Mouse (Mus musculus): ENCODE measurements at regions not wholly inside any gene's neighbourhood (a gene's known extent, or its start where the extent isn't known, plus 50 kb on each side); places are given as distances from the start of the nearest gene placed in this dataset.

DNA sequence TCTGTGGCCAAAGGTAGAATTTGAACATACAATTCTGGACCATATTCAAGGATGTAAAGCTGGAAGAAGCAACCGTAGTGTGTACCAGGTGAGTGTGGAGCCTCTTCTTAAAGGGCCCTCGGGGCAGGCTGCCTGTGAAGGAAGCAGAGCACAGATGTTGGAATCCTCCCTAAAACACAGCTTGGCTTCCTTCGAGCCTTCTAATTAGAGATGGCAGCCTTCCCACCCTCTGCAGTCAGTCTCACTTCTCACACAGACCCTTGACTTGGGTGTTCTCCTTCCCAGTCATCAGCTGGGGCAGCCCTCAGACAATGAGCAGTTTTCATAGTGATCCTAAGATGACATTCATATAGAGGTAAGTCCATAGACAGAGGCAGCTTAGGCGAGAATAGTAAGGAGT, 371.7 kb upstream of the Gm10131 start:
- TF ChIP-seq CTCF (IDR thresholded peaks at IDR 0.05; ENCODE audit: control insufficient read depth, insufficient read depth, insufficient read length) (no peak), MYOD1 (IDR thresholded peaks at IDR 0.05; ENCODE audit: control insufficient read depth, insufficient read length, low read depth) (no peak), MYOG (IDR thresholded peaks at IDR 0.05; ENCODE audit: control insufficient read depth, extremely low read depth, insufficient read length) (no peak), FOSL1 (IDR thresholded peaks at IDR 0.05; ENCODE audit: insufficient read depth, low read length, poor library complexity, severe bottlenecking) (no peak)

Data from C2C12 (cell line).